Mouse (Mus musculus) midbrain, postnatal 0 days (tissue): ENCODE measurements around the gene Srm. TPM values are rescaled to one million over a fixed set of nuclear protein-coding genes. Genes with fewer than 3 reads are reported as not detected.

ENCODE experiments used
- ATAC-seq: fragments of 200-750 bp; cut with Nextera tagmentation; 2 replicates; pipeline ENCODE4 v1.8.0; 2017; ENCODE audit warnings: moderate number of reproducible peaks, mild to moderate bottlenecking, moderate TSS enrichment, moderate library complexity; ENCODE audit not compliant: low FRiP score
- DNase-seq: peaks from one replicate; pipeline ENCODE4 v3.0.0-alpha.2; 2015; ENCODE audit warnings: low spot score
- H3K27ac ChIP-seq: fragments of 300-500 bp; sonication (generic); 2 replicates; pipeline ENCODE4 v1.5.1; 2014; ENCODE audit warnings: low read depth, mild to moderate bottlenecking, low read length, mixed read lengths
- H3K27me3 ChIP-seq: fragments of 300-500 bp; sonication (generic); 2 replicates; pipeline ENCODE4 v1.6.1; 2014; ENCODE audit warnings: low read length, control low read depth, mixed read lengths; ENCODE audit not compliant: insufficient read depth
- H3K36me3 ChIP-seq: fragments of 300-500 bp; sonication (generic); 2 replicates; pipeline ENCODE4 v1.6.1; 2014; ENCODE audit warnings: low read length, control low read depth, mixed read lengths; ENCODE audit not compliant: insufficient read depth
- H3K4me1 ChIP-seq: fragments of 300-500 bp; sonication (generic); 2 replicates; pipeline ENCODE4 v1.6.1; 2014; ENCODE audit warnings: mild to moderate bottlenecking, control low read depth, antibody characterized with exemption, low read length, mixed read lengths; ENCODE audit not compliant: insufficient read depth
- H3K4me2 ChIP-seq: fragments of 300-500 bp; sonication (generic); 2 replicates; pipeline ENCODE4 v1.6.1; 2014; ENCODE audit warnings: low read depth, mild to moderate bottlenecking, low read length, mixed read lengths; ENCODE audit not compliant: poor library complexity, severe bottlenecking
- H3K4me3 ChIP-seq: fragments of 300-500 bp; sonication (generic); 2 replicates; pipeline ENCODE4 v1.5.1; 2014; ENCODE audit warnings: low read depth, mild to moderate bottlenecking, low read length, moderate library complexity
- H3K9ac ChIP-seq: fragments of 300-500 bp; sonication (generic); replicated peaks from 2 replicates; pipeline ENCODE4 v1.6.1; 2014; ENCODE audit warnings: mild to moderate bottlenecking, low read length, moderate library complexity, mixed read lengths; ENCODE audit not compliant: poor library complexity, severe bottlenecking
- H3K9me3 ChIP-seq: fragments of 300-500 bp; sonication (generic); 2 replicates; pipeline ENCODE4 v1.6.1; 2016; ENCODE audit warnings: low read length, control low read depth
- CTCF ChIP-seq: IDR thresholded peaks from 2 replicates; pipeline ENCODE4 v1.5.1; 2016; ENCODE audit warnings: antibody characterized with exemption, mild to moderate bottlenecking
- whole genome bisulfite sequencing: fragments of 180-500 bp; shearing (Covaris S2); extraction: QIAGEN DNeasy Blood & Tissue Kit; methylation state at CpG from one replicate; pipeline ENCODE4 v1.1.7; 2014; 5-methylcytosine and 5-hydroxymethylcytosine counted together
- polyA plus RNA-seq: library from polyadenylated mRNA; unstranded; fragments of >200 nt; fragmentation: Nextera tagmentation; extraction: Ambion mirVana; gene quantifications from 2 replicates; pipeline ENCODE4 v1.2.1, GENCODE M21; 2015
- total RNA-seq: library from RNA; depleted of rRNA; stranded (reverse); fragments of >200 nt; gene quantifications from 2 replicates; pipeline ENCODE4 v1.2.3, GENCODE M21; 2014

Srm gene
- total and polyA plus RNA-seq, 2 experiments from 2014 or later, result 74.9 to 148 TPM

DNA sequence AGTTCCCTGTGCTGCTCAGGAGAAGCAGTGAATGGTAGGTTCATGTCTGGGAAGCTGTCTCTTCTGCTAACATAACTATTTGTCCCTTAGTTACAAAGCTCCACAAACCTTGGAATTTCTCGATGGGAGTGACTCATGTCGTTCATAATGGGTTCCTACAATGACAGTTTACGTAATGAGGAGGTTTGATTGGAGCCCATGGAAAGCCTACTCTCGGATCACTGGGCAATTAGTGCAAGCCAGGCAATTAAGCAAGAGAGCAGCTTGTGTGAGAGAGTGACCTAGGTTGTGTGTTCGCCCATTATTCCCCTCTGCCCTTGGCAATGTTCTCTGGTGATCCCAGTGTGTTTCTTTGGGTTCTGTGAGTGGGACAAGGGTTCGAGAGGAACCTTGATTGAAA lies 4.6 kb downstream of the Srm start:
- ATAC-seq, result no peak
- peaks cover 33% of the 10 kb centered on the region for H3K36me3 ChIP-seq
- H3K27ac ChIP-seq, result no peak overlapping the region
- no peaks in the 10 kb centered on the region for H3K9me3 ChIP-seq
- 86% methylated on average over 6 of the region's 6 CpGs for WGBS
- H3K27me3 ChIP-seq, result no peaks in the 10 kb centered on the region
- TF ChIP-seq CTCF, result no peak
- no peak for DNase-seq
- no peak overlapping the region for H3K9ac ChIP-seq
- no peak overlapping the region for H3K4me2 ChIP-seq
- no peak overlapping the region for H3K4me3 ChIP-seq
- H3K4me1 ChIP-seq, result peaks cover 7% of the 10 kb centered on the region; the same call in 1 of the 2 replicates

DNA sequence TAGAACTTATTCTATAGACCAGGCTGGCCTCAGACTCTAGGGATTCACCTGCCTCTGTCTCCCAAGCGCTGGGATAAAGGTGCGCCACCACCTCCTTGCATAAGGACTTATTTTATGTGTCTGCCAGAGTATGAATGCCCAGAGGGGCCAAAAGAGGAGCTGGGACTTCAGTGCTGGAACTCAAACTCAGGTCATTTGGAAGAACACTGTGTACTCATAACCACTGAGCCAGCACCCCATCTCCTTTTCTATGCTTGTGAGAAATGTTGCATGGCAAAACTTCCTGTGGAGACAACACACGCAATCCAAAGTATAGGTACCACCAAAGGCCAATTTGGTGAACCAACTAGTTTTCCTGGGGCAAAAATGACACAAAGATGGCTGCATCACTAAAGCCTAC lies 5.4 kb downstream of the Srm start:
- H3K4me3 ChIP-seq, result no peak overlapping the region
- H3K9ac ChIP-seq, result no peak overlapping the region
- peaks cover 33% of the 10 kb centered on the region for H3K36me3 ChIP-seq
- ATAC-seq, result no peak
- WGBS, result 100% methylated on average over 3 of the region's 3 CpGs
- H3K4me1 ChIP-seq, result peaks cover 7% of the 10 kb centered on the region; the same call in 1 of the 2 replicates
- no peaks in the 10 kb centered on the region for H3K27me3 ChIP-seq
- no peaks in the 10 kb centered on the region for H3K9me3 ChIP-seq
- no peak for DNase-seq
- no peak overlapping the region for H3K27ac ChIP-seq
- no peak for TF ChIP-seq CTCF
- H3K4me2 ChIP-seq, result no peak overlapping the region

DNA sequence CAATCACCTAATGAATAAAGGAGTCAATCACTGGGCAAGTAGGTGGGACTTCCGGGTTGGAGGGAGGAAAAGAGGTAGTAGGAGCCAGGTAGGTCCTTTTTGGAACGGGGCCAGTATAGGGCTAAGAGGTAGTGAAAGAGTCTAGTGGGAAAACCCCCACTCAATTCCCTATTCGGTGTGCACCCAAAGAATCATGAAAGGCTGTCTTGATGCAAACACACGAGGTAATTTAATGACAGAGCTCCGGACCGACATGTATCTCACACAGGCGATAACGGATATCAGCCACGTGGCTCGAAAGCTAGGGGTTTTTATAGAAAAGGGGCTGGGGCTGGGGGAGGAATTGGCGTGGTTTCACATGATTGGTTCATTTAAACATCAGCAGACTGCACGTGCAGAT lies 7.5 kb downstream of the Srm start:
- no peaks in the 10 kb centered on the region for H3K9me3 ChIP-seq
- H3K36me3 ChIP-seq, result peaks cover 26% of the 10 kb centered on the region
- 97% methylated on average over 12 of the region's 12 CpGs for WGBS
- DNase-seq (no peak), ATAC-seq (no peak)
- no peak for TF ChIP-seq CTCF
- no peak overlapping the region for H3K27ac ChIP-seq
- no peak overlapping the region for H3K9ac ChIP-seq
- no peaks in the 10 kb centered on the region for H3K4me1 ChIP-seq
- no peaks in the 10 kb centered on the region for H3K27me3 ChIP-seq
- no peak overlapping the region for H3K4me3 ChIP-seq
- H3K4me2 ChIP-seq, result no peak overlapping the region

DNA sequence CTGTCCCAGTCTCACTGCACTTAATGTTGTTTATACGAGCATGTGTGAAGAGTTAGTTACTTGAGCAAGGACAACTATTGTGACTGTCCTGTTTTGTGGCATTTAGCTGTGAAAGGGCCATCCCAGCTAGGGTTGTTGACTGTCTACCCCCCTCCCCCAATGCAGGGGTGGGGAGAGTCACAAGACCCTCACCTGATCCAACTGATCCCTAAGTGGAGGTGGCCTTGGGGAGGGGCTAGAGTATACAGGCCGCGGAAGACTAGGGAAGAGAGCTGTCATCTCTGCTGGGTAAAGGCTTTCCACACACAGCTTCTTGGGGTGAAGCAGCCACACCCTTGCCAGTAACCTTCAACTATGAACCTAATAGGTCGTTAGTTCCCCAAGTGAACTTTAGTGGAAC lies 9.0 kb downstream of the Srm start:
- Histone ChIP-seq H3K9me3 (no peaks in the 10 kb centered on the region), H3K36me3 (peaks cover 11% of the 10 kb centered on the region), H3K27me3 (no peaks in the 10 kb centered on the region), H3K27ac (no peak overlapping the region), H3K4me1 (no peaks in the 10 kb centered on the region), H3K4me3 (no peak overlapping the region), H3K9ac (no peak overlapping the region), H3K4me2 (no peak overlapping the region)
- no peak for TF ChIP-seq CTCF
- no peak for ATAC-seq
- 96% methylated on average over 4 of the region's 4 CpGs for WGBS
- no peak for DNase-seq

DNA sequence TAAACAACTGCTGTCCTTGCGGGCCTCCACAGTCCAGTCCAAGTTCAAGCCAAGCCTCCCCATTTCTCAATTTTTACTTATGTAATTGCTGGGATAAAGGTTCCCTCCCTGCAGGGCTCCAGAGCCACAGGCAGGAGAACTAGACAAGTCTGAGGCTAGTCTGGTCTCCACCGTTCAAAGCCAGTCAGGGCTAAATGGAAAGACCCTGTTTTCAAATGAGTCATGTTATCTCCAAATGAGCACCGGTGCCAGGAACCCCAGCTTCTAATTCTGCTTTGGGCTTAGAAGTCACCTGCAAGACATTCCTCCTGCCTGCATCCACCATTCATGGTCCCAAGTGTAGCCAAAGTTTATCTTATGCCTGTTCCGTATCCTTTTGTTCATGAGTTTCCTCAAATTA lies 10.6 kb downstream of the Srm start:
- H3K9me3 ChIP-seq, result no peaks in the 10 kb centered on the region
- ATAC-seq, result no peak

DNA sequence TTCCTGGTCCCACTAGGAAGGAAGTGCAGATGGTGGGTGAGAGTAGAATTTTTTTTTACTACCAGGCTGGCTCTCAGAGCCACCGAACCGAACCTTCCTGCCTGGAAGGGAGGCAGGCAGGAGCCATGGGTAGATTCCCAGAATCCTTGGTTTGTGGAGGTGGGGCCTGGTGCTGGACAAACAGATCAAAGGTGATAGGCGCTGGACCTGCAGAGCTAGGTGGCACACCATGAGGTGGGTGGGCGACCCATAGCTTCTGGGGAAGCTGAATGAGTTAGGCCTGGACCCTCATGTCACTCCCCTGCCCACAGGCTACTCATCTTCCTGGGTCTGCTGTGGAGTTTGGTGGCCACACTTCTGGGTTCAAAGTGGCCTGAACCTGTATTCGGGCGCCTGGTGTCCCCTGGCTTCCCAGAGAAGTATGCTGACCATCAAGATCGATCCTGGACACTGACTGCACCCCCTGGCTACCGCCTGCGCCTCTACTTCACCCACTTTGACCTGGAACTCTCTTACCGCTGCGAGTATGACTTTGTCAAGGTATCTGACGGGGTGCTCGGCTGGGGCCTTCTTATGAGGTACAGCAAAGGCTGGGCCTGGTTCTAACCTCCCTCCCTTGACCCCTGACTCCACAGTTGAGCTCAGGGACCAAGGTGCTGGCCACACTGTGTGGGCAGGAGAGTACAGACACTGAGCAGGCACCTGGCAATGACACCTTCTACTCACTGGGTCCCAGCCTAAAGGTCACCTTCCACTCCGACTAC lies 11.2 kb downstream of the Srm start, which contains the start of gene Masp2:
Gene Masp2 (plus strand): TSS at position 198 of the 764 bp plus-strand sequence.
- H3K4me2 ChIP-seq, result no peak within 1 kb of the TSS
- H3K4me3 ChIP-seq, result no peak within 1 kb of the TSS
- no peaks in the 10 kb centered on the region for H3K27me3 ChIP-seq
- WGBS, result 92% methylated on average over 14 of the region's 14 CpGs
- no peak within 1 kb of the TSS for H3K9ac ChIP-seq
- DNase-seq (no peak), ATAC-seq (no peak)
- H3K36me3 ChIP-seq, result no peaks in the 10 kb centered on the region
- no peak within 1 kb of the TSS for H3K27ac ChIP-seq
- no peaks in the 10 kb centered on the region for H3K4me1 ChIP-seq
- no peak for TF ChIP-seq CTCF
- H3K9me3 ChIP-seq, result no peaks in the 10 kb centered on the region

More for the DNA sequence above, 10.6 kb downstream of the Srm start:
- H3K4me1 ChIP-seq, result no peaks in the 10 kb centered on the region
- TF ChIP-seq CTCF, result no peak
- DNase-seq, result no peak
- peaks cover under 1% of the 10 kb centered on the region; the same call in 1 of the 2 replicates for H3K36me3 ChIP-seq
- no peaks in the 10 kb centered on the region for H3K27me3 ChIP-seq
- 82% methylated on average over 4 of the region's 4 CpGs for WGBS
- no peak overlapping the region for H3K27ac ChIP-seq
- no peak overlapping the region for H3K9ac ChIP-seq
- H3K4me2 ChIP-seq, result no peak overlapping the region
- no peak overlapping the region for H3K4me3 ChIP-seq
